Mouse (Mus musculus) retina, postnatal 7 days (tissue): Measurements from ENCODE around the gene Mrps24.

ENCODE experiments used
- DNase-seq: peaks from one replicate; pipeline ENCODE4 v3.0.0-alpha.2; 2012; ENCODE audit warnings: low read depth, low spot score

Gene Mrps24

DNA sequence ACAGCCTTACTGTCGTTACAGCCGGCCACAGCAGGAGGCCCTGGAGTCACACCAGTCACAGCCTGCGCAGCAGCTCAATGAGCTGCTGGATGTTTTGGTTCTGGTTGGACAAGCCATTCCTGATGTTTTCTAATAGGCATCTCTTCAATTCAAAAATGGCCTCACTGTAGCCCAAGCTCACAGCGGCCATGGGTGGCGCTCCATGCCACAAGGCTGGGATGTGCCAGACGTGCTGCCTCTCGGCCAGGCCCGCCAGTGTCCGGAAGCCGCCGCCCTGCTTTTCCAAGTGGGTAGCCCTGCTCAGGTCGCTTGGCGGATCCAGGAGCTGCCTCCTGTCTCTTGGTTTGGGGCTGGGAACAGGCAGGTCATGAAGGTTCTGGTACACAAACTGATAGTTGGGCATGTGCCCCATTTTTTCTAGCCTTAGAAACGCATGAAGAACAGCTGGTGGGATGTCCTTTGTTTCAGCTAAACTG is at the start of gene Mrps24:
Mrps24 (minus strand) TSS at position 51 of the 476 bp plus-strand sequence.
- no peak for DNase-seq

DNA sequence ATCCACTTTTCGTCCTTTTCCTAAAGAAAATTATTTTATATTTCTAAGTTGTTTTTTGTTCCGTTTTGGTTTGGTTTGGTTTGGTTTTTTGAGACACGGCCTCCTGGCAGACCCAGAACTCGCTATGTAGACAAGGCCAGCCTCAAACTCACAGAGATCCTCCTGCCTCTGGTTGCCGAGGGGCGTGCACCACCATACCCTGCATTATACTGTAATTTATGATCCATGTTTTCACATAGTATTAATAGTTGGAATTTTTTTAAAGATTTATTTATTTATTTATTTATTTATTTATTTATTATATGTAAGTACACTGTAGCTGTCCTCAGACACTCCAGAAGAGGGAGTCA is 47.1 kb upstream of the Mrps24 start:
- DNase-seq: no peak

DNA sequence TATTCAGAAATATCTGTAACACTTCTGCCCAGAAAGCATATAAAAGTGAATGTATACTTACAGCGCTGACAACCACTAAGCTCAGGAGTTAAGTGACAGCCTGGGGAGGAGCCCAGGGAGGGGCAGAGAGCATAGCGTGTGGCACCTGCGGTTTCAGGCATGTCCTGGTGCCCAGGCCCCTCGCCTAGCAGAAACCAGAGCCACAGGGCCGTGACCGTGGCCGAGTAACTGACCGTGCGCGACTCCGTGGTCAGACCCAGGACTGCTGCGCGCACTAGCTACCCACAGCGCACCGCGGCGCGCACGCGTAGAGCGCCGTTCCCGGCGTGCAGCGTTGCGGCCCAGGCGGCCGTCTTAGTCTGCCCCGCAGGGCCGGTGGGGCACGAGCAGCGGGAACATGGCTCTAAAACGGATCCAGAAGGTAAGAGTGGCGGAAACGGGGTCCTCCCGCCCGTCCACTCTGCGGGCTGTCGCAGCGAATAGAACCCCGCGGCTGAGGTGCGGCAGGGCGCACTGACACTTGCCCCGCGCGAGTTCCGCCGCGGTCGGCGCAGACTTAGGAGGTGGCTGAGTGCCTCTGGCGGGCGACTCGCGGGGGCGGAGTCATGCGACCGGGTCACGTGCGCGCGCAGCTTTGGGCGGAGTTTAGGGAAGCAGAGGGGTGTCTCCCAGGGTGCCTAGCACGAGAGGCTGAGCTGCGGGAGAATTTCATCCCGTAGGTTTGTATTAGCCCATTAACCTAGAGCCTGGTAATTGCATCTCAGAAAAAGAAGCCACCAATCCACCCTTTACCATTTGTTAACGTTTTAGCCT is 46.5 kb upstream of the Mrps24 start, which contains the start of gene Urgcp:
Urgcp (minus strand) TSS at position 557 of the 813 bp plus-strand sequence.
- peak; percentile 92 for DNase-seq

DNA sequence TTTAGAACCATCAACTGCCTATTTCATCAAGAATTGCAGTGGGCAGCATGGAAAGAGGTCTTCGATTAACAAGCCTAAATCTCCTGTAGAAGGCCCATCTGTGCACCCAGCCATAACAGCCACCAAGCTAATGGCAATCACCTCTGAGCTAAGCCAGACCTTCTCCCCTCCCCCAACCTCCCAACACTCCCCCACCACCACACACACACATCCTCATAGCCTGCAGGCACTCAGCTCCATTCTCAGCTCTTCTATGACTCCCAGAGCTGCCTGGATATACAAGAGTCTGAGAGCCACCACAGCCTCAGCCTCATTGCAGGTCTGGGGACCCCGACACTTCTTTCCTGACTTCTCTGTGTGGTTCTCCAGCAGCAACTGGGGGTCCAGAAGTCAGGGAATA is 38.3 kb upstream of the Mrps24 start:
- DNase-seq: no peak

DNA sequence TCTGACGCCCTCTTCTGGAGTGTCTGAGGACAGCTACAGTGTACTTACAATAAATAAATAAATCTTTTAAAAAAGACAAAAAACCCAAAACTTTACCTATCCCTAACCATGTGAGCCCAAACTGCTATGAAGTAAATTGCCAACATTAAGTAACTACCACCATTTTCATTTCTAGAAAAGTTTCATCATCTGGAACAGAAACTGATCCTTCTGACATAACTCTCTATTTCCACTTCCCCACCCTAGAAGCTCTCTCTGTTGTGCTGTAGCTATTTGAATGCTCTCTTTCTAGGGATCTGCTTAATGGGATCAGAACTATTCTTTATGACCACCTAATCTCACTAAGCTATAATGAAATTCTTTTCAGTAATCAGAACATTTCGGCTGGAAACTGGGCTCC is 29.5 kb upstream of the Mrps24 start:
- DNase-seq: no peak

DNA sequence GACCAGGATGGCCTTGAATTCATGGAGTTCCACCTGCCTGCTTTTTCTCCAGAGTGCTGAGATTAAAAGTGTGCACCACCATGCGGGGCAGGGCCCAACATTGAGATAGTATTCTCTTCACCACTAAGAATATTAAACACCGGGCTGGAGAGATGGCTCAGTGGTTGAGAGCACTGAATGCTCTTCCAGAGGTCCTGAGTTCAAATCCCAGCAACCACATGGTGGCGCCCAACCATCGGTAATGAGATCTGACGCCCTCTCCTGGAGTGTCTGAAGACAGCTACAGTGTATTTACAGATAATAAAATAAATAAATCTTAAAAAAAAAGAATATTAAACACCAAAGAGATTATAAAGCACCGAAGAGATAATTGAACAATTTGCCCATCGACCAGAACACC is 26.6 kb upstream of the Mrps24 start:
- no peak for DNase-seq

DNA sequence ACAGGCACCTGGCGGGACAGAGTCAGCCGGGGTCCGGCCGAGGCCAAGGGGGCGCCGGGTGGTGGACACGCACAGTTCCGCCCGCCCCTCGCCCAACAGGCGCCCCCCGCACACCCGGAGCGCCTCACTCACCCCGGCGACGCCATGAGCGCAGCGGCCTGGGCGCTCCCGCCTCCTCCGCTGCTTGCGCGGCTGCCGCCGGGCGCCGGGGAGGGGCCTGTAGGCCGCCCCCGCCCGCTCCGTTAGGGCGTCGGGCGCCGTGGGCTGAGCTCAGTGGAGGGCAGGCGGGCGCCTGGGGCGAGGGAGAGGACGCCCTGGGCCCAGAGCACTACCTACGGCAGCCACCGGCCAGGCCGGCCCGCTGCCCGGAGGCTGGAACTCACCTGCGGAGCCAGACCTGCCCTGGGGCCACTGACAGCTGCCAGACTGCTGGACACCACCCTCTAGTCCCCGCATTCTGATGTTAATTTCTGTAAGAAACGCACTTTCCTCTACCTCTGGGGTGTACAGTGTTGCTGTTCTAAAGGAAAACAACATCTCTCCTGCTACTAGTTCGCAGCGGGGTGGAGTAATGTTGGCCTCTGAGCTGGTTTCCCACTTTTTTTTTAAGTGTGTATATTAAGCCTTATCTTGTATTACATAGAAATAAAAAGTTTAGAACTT is 25.6 kb upstream of the Mrps24 start:
- peak; percentile 49 for DNase-seq

DNA sequence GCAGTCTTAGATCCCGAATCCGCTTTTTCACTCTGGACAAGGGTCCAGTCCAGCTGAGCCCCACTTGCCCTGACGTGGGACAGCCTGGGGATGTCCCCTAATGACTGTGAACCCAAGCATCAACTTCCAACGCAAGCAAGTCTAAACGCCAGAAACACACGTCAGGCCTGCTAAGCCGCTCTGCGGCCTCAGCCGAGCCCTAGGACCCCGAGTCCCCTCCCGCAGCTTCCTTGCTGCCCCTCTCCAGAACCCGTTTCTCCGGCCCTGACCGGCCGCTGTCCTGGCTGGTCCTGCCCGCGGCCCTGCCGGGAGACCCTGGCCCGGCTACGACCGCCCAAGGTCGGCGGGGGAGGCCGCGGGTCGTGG is 25.1 kb upstream of the Mrps24 start:
- DNase-seq: peak; percentile 25

DNA sequence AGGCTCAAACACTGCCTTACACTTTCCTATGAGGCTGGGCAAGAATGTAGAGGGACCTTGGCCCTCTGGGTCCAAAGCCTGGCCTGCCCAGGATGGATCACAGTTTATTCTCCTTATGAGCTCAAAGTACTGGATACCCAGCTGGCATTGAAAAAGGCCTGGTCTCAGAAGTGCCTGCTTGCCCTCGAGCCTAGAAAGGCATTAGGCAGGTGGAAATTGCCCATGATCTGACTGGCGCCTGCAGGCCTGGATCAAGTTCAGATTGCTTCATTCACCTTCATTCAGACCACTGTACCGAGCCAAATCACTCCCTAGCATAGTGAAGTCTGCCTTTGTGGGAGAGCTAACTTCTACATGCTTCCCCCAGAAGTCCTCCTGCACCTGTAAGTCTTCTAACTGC is 24.4 kb upstream of the Mrps24 start:
- no peak for DNase-seq

DNA sequence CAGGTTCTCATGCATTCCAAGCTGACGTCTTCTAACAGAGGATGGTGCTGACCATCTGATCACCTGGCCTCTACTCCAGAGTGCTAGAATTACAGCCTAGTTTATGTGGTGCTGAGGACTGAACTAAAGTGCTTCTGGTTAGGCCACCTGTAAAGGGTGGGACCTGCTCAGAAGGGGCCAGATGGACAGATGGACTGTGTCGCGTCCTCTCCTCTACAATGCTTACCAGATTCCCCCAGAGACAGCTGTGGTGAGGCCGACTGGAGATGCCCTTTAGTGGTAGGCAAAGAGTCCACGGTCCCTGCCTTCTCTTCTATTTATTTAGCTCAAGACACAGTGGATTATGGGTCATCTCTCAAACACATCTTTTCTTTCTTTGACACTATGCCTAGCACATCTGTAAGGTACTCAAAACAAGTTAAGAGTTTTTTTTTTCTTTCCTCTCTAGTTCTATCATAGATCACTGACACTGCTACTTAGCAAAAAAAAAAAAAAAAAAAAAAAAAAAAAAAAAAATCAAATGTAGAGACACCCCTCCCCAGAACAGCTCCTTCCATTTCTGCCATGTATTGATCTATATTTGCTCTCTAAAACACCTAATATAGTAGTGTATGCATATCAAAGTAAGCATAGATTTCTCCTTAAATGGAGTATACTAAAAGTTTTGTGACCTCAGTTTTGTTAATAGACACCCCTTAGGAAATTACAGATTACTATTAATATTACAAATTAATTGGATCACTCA is 23.6 kb upstream of the Mrps24 start:
- DNase-seq: no peak

DNA sequence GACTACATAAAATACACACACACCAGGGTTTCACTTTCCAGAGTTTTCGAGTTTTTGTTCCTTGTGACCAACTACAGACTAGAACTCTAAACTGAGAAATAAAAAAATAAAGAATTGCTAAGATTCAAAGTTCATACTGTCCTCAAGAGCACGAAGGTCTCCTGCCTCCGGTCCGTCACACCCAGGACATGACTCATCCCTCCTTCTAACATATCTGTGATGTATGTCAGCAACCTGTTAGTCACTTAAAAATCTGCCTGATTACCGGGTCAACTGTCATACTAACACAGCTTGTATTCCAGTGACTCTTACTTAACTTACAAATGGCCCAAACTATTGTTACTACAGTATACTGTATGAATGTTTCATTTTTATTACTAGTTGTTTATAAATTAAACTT is 21.7 kb upstream of the Mrps24 start:
- DNase-seq: no peak

DNA sequence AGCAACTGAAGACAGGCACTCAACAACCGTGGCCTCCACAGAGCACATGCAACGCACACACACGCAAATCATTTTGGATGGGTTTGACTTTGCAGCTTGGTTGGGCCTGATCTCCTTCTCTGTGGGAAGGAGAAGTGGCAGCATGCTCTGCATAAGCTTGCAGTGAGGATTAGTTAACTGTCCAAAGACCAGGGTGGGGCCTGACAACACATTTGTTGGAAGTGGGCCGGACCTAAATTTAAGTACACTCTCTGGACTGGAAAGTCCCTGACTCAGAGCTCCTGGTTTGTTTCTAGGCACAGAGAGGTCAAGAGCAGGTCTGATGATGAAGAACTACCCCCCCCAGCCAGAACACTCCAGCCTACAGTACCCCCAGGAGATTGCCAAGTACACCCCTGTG is 18.8 kb upstream of the Mrps24 start:
- no peak for DNase-seq

DNA sequence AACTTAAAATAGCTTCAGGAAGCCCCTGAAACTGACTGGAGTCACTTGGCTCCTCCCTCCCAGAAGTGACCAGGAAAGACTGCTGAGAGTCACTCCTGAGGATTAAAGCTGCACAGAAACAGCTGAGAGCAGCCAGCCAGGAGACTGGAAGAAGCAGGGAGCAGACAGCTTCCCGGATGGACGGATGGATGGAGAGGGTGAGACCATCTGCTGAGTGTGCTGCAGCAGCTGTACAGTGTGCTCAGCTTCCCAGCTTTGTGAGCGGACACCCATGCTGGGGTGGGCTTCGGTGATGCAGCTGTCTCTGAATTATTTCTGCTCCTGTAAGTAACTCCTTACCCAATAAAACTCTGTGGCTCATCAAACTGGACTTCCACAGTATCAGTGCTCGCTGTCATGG is 16.9 kb upstream of the Mrps24 start:
- DNase-seq: no peak

DNA sequence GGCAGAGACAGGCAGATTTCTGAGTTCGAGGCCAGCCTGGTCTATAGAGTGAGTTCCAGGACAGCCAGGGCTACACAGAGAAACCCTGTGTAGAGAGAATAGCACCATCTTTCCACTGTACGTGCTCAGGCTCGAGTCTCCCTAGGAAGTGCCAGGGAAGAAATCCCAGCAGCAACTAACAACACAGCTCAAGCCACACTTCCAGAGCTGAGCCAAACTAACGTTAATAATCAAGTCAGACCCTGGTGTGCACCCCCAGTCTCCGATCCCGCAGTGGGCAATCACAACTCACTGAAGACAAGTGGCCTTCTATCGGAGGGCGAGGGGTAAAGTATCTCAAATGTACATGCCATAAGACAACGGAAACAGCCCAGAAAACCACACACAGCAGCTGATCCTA is 14.1 kb upstream of the Mrps24 start:
- no peak for DNase-seq

DNA sequence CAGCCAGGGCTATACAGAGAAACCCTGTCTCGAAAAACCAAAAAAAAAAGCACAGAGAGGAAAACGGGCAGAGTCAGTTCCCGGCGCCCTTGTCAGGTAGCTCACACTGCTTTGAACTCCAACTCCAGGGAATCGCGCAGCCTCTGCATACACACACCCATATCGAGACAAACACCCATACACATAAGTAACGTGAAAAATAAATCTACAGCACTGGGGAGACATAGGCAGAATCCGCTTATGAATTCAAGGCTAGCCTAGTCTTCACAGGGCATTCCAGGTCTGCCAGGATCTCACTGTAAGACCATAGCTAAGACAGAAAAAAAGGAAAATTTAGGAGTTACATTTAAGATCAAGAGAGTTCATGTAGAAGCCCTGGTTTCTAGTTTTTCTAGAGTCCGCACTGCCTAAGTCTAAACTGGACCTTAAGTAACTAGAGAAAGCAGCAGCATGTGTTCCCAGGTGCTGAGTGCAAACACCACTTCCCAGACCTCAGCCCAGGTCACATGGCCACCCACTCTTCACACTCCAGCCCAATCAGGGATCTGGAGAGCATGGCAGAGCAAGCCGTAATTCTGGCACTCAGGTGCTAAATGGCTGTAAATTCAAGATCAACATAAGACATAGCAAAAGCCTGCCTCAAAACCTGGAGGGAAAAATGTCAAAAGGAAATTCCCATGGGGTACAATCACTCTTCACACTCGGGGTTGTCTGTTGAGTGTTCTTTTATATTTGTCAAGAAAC is 3.3 kb upstream of the Mrps24 start:
- DNase-seq: no peak

DNA sequence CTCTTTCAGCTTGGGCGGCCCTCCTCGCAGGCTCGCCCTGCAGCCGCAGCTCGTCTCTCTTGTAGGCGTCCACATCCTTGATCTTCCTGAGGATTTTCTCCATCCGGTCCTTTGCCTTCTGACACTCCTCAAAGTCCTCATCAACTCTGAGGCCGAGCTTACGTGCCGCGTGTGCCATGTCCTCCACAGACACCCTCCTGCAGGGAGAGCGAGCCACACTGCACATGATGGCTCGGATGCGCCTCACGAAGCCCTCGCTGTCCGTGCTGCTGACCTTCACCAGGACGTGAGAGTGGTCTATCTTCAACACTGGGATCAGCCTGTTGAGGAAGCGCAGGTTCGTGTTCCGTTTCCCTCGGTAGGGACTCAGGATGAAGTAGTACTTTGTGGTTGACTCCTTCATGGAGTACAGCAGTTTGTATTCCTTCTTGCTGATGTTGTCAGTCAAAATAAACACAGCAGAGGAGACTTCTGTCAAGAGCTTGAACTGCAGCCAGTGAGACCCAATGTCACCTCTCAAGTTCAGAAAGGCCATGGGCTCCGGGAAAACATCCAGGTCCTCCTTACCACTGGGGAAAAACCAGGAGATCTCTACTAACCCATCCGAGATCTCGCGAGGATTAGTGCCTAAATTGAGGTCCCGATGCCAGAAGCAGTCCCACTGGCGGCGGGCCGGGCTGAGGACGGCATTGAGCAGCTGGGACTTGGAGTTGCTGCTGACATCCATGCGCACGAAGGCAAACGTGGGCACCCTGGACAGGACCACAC is 1.6 kb upstream of the Mrps24 start:
- DNase-seq: no peak

DNA sequence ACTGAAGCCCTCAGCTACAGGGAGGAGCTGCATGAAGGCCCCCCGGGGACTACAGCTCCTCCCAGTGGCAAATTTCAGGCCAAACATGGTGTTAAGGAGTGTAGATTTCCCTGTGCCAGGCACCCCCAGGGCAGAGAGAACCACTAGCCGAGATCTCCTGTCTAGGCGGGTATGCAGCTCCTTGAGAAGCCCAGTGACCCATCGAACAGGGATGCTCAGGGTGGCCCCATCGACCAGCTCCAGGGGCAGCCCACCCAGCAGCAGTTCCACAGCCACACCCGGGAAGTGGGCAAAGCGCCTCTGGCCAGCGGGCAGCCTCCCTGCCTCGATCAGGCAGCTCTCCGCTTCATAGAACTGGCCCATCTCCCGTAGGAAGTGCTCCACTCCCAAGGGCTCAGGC is 766 bp upstream of the Mrps24 start:
- no peak for DNase-seq

DNA sequence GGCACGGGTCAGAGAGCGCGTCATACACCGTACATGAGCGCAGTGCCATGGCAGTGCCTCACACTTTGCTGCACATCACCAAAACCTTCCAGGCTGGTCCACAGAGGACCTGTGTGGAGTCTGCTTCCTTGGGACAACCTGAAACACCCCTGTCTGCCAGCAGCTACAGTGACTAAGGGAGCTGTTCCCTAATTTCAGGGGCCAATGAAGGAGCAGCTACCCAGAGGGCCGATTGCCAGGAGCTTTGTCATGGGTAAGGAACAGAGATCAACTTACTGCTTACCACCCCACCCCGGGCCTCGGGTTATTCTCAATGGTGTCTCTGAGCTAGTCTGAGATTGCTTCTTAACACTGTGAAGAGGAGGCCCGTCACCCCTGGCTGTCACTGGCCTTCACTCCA is 301 bp downstream of the Mrps24 start:
- no peak for DNase-seq

DNA sequence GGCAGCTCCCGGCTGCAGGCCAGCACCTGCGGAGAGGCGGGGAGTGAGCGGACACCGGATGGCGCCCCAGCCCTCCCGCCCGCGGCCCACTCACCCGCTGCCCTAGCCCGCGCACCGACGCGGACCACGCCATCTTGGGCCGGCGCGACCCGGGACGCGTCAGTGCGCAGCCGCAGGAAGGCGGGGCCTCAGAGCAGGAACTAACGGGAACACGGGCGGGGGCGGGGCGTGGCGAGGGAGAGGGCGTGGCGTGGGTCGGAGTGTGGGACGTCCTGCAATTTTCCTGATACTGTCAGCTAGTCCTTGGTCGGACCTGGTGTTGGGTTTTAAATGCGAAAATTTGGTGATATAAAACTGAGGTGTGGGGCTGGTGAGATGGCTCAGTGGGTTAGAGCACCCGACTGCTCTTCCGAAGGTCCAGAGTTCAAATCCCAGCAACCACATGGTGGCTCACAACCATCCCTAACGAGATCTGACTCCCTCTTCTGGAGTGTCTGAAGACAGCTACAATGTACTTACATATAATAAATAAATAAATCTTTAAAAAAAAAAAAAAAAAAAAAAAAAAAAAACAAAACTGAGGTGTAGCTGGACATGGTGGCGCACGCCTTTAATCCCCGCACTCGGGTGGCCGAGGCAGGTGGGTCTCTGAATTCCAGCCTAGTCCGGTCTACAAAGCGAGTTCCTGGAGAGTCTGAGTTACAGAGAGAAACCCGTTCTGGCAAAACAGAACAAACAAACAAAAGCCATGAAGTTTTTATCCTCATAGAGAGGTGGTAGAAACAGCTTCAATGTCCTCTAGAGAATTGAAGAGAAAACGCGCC is 7.7 kb downstream of the Mrps24 start:
- DNase-seq: peak; percentile 89

DNA sequence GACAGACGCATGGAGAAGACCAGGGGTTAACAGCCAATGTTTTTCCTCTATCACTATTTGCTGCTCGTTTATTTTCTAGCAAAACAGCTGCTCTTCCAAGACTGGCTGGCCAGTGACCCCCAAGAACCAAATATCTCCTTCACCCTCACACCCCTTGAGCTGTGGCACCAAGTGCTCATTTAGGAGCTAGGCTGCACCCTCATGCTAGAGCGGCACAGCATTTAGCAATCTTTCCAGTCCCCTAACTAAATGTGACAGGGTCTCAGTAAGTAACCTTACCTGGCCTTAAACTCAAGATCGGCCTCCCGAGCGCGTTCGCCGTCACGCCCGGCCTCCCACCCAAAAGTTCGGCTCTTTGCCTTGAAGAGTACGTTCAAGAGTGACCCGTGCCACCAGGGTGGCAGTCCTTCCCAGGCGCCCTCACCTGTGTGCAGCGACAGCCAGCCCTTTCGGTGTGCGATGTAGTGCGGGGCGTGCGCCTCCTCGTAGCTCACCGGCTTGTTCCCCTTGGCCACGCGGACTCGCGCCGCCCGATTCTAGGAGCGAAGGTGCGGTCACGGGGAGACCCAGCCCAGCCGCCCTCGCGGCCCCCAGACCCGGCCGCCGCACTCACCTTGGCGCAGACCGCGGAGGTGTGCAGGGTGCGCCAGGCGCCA is 8.5 kb downstream of the Mrps24 start:
- DNase-seq: no peak
